In genomic region chr1:190045797-190046196, GRCm38 (mm10) we compare ENCODE assay signal across 9 mouse cellular contexts.
DNase-seq lines count a peak whose midpoint lies in the region; ATAC-seq and TF ChIP-seq lines count a peak whose summit lies in the region.
"Had no signal": no experiment of that assay in that cellular context is flagged by ENCODE, and none has a peak within 500 bp of the region (broad histone marks: within the 10 kb centered on the region; RNA-seq: fewer than 3 reads in every experiment).

No protein-coding gene starts in this region.

- H3K27me3 ChIP-seq in hindbrain, embryonic 11.5 days (ENCODE audit: control insufficient read depth, insufficient read depth, low read length), result no peaks in the 10 kb centered on the region

- TF ChIP-seq CTCF in left cerebral cortex, adult 2 months (IDR thresholded peaks at IDR 0.05), result peak; percentile 66
- 0 out of 2 replicates have a peak, but pooled peaks have one; percentile 32 for TF ChIP-seq CTCF in olfactory bulb, adult 2 months (IDR thresholded peaks at IDR 0.05; ENCODE audit: insufficient read depth, low read depth, low read length)

- H3K4me2 ChIP-seq in hindbrain, embryonic 11.5 days (replicated peaks; ENCODE audit: low read depth, low read length), result no peak overlapping the region
- H3K4me2 ChIP-seq: limb, embryonic 12.5 days had no signal

- intact Hi-C loops in left cerebral cortex, adult 2 months (cut with DNase I), result loop anchor here (1.0 to 10.0 kb wide), 4 partner anchors 650 to 839 kb away; no protein-coding TSS in a partner anchor

- no peak overlapping the region for H3K4me3 ChIP-seq in hindbrain, embryonic 11.5 days (ENCODE audit: low read depth, low read length)
- H3K4me3 ChIP-seq in left cerebral cortex, adult 2 months, result no peak overlapping the region
- no peak overlapping the region for H3K4me3 ChIP-seq in olfactory bulb, adult 2 months (ENCODE audit: insufficient read depth, low read depth, low read length)
- H3K4me3 ChIP-seq: limb, embryonic 12.5 days had no signal

- TF ChIP-seq POLR2A in olfactory bulb, adult 2 months (IDR thresholded peaks at IDR 0.05; ENCODE audit: insufficient read depth, low read depth, low read length), result no peak

- H3K36me3 ChIP-seq in hindbrain, embryonic 11.5 days (ENCODE audit: control insufficient read depth, insufficient read depth, low read length), result no peaks in the 10 kb centered on the region
- H3K36me3 ChIP-seq: limb, embryonic 12.5 days had no signal

- H3K9ac ChIP-seq in hindbrain, embryonic 11.5 days (ENCODE audit: low read depth, low read length), result no peak overlapping the region
- H3K9ac ChIP-seq: limb, embryonic 12.5 days had no signal

- WGBS in hindbrain, embryonic 11.5 days, result 41% methylated on average over 1 of the region's 1 CpGs
- 36% methylated on average over 1 of the region's 1 CpGs for WGBS in olfactory bulb, adult 2 months

- H3K9me3 ChIP-seq in hindbrain, embryonic 11.5 days (ENCODE audit: control insufficient read depth, low read length), result peaks cover 3% of the 10 kb centered on the region; the same call in 1 of the 2 replicates

- ATAC-seq in hindbrain, embryonic 11.5 days (ENCODE audit: low FRiP score), result peak; percentile 53; the same call in 1 of the 2 replicates
- ATAC-seq in erythroid progenitor cell, adult 5-6 weeks (replicated peaks; ENCODE audit: low FRiP score, poor library complexity, severe bottlenecking), result no peak

- H3K4me1 ChIP-seq in hindbrain, embryonic 11.5 days (replicated peaks; ENCODE audit: control insufficient read depth, insufficient read depth, low read length), result no peaks in the 10 kb centered on the region; the same call in 1 of the 2 replicates
- H3K4me1 ChIP-seq in olfactory bulb, adult 2 months (ENCODE audit: control insufficient read depth, insufficient read depth, low read length), result no peaks in the 10 kb centered on the region

- peak; percentile 8 for DNase-seq in ovary, postnatal 14 days (ENCODE audit: low spot score)
- DNase-seq in ovary, adult 18-20 months (ENCODE audit: low spot score), result no peak
- peak; percentile 65 for DNase-seq in cerebellum, postnatal 14 days
- DNase-seq in hindbrain, embryonic 11.5 days (ENCODE audit: low spot score), result peak; percentile 63
- peak; percentile 15 to 29 for DNase-seq in left cerebral cortex, adult 2 months (ENCODE audit: extremely low spot score in 1 of 2, low spot score in 2 of 2)
- no peak for DNase-seq in c-Kit-positive CD71-positive TER-119-positive erythroid progenitor cells, embryonic 14.5 days (ENCODE audit: low spot score)

- no peak overlapping the region for H3K27ac ChIP-seq in hindbrain, embryonic 11.5 days (ENCODE audit: low read depth, low read length)
- H3K27ac ChIP-seq in left cerebral cortex, adult 2 months, result no peak overlapping the region
- H3K27ac ChIP-seq in olfactory bulb, adult 2 months (ENCODE audit: insufficient read depth, low read depth, low read length), result no peak overlapping the region
- H3K27ac ChIP-seq: limb, embryonic 12.5 days had no signal

Comparison
In these comparisons a context has a peak if more than half of its experiments do, and no peak if none do; other contexts are left out.
1. DNase-seq: peak in ovary, postnatal 14 days (single experiment), cerebellum, postnatal 14 days (2 of 2), hindbrain, embryonic 11.5 days (single experiment) and left cerebral cortex, adult 2 months (2 of 2); none in ovary, adult 18-20 months (single experiment) and c-Kit-positive CD71-positive TER-119-positive erythroid progenitor cells, embryonic 14.5 days (single experiment).